Mouse (Mus musculus) forebrain, embryonic 11.5 days (tissue): ENCODE results near the gene Tgfbr1. TPM values are rescaled to one million over a fixed set of nuclear protein-coding genes. Genes with fewer than 3 reads are reported as not detected.

ENCODE experiments used
- ATAC-seq: fragments of 200-750 bp; cut with Nextera tagmentation; replicated peaks from 2 replicates; pipeline ENCODE4 v1.8.0; 2017; ENCODE audit warnings: moderate TSS enrichment; ENCODE audit not compliant: low FRiP score
- DNase-seq: peaks from one replicate; pipeline ENCODE4 v3.0.0-alpha.2; 2017; ENCODE audit warnings: low spot score
- H3K27ac ChIP-seq: fragments of 300-500 bp; sonication (generic); 2 replicates; pipeline ENCODE4 v1.5.1; 2014; ENCODE audit warnings: low read depth, low read length
- H3K27me3 ChIP-seq: fragments of 300-500 bp; sonication (generic); 2 replicates; pipeline ENCODE4 v1.6.1; 2014; ENCODE audit warnings: mild to moderate bottlenecking, low read length, mixed read lengths; ENCODE audit not compliant: control insufficient read depth, insufficient read depth
- H3K36me3 ChIP-seq: fragments of 300-500 bp; sonication (generic); 2 replicates; pipeline ENCODE4 v1.6.1; 2014; ENCODE audit warnings: mild to moderate bottlenecking, low read length, moderate library complexity, mixed read lengths; ENCODE audit not compliant: control insufficient read depth, insufficient read depth
- H3K4me1 ChIP-seq: fragments of 300-500 bp; sonication (generic); replicated peaks from 2 replicates; pipeline ENCODE4 v1.6.1; 2014; ENCODE audit warnings: low read length, mixed read lengths; ENCODE audit not compliant: control insufficient read depth, insufficient read depth
- H3K4me2 ChIP-seq: fragments of 300-500 bp; sonication (generic); 2 replicates; pipeline ENCODE4 v1.6.1; 2014; ENCODE audit warnings: low read depth, mild to moderate bottlenecking, low read length, moderate library complexity, mixed read lengths; ENCODE audit not compliant: severe bottlenecking
- H3K4me3 ChIP-seq: fragments of 300-500 bp; sonication (generic); 2 replicates; pipeline ENCODE4 v1.5.1; 2014; ENCODE audit warnings: low read depth, low read length
- H3K9ac ChIP-seq: fragments of 300-500 bp; sonication (generic); 2 replicates; pipeline ENCODE4 v1.6.1; 2014; ENCODE audit warnings: low read length
- H3K9me3 ChIP-seq: fragments of 300-500 bp; sonication (generic); 2 replicates; pipeline ENCODE4 v1.6.1; 2016; ENCODE audit warnings: low read length, mixed read lengths; ENCODE audit not compliant: control insufficient read depth
- WGBS: fragments of 180-500 bp; shearing (Covaris S2); extraction: QIAGEN DNeasy Blood & Tissue Kit; methylation state at CpG from one replicate; pipeline ENCODE4 v1.1.7; 2014; 5-methylcytosine and 5-hydroxymethylcytosine counted together
- polyA plus RNA-seq: library from polyadenylated mRNA; unstranded; fragments of >200 nt; fragmentation: Nextera tagmentation; extraction: Ambion mirVana; gene quantifications from 2 replicates; pipeline ENCODE4 v1.2.1, GENCODE M21; 2014

The Tgfbr1 gene
- polyA plus RNA-seq, 1 experiment from 2014 or later, result 103 TPM

- no peak overlapping the region for H3K4me3 ChIP-seq
- DNase-seq (no peak), ATAC-seq (no peak)
- no peak overlapping the region for H3K9ac ChIP-seq
- H3K9me3 ChIP-seq, result no peaks in the 10 kb centered on the region
- H3K4me2 ChIP-seq, result no peak overlapping the region
- no peak overlapping the region for H3K27ac ChIP-seq
- no peaks in the 10 kb centered on the region for H3K4me1 ChIP-seq
- no peaks in the 10 kb centered on the region for H3K36me3 ChIP-seq
- no peaks in the 10 kb centered on the region; the same call in 1 of the 2 replicates for H3K27me3 ChIP-seq
- 69% methylated on average over 12 of the region's 12 CpGs for WGBS
These were observed 82.1 kb downstream of the Tgfbr1 start for GRCm38 (mm10) chr4:47435131-47435530.

GRCm38 (mm10) chr4:47435566-47436360 lies 82.7 kb downstream of the Tgfbr1 start:
- ATAC-seq (no peak), DNase-seq (no peak)
- Histone ChIP-seq H3K4me2 (no peak overlapping the region), H3K4me3 (no peak overlapping the region), H3K9me3 (no peaks in the 10 kb centered on the region), H3K36me3 (no peaks in the 10 kb centered on the region), H3K27ac (no peak overlapping the region), H3K27me3 (no peaks in the 10 kb centered on the region; the same call in 1 of the 2 replicates), H3K4me1 (no peaks in the 10 kb centered on the region), H3K9ac (no peak overlapping the region)
- 86% methylated on average over 28 of the region's 28 CpGs for WGBS

- Histone ChIP-seq H3K9me3 (no peaks in the 10 kb centered on the region), H3K4me2 (peak overlapping the region; percentile 65), H3K9ac (peak overlapping the region; percentile 61), H3K27me3 (no peaks in the 10 kb centered on the region; the same call in 1 of the 2 replicates), H3K36me3 (no peaks in the 10 kb centered on the region), H3K27ac (no peak overlapping the region), H3K4me3 (peak overlapping the region; percentile 35), H3K4me1 (no peaks in the 10 kb centered on the region)
- 1% methylated on average over 33 of the region's 33 CpGs for WGBS
- peak; percentile 95 for DNase-seq
- ATAC-seq, result peak; percentile 86
These were observed 84.6 kb downstream of the Tgfbr1 start for GRCm38 (mm10) chr4:47437365-47438340.

- Histone ChIP-seq H3K4me3 (no peak overlapping the region), H3K27me3 (no peaks in the 10 kb centered on the region; the same call in 1 of the 2 replicates), H3K4me1 (no peaks in the 10 kb centered on the region), H3K27ac (no peak overlapping the region), H3K4me2 (no peak overlapping the region), H3K9ac (no peak overlapping the region), H3K9me3 (no peaks in the 10 kb centered on the region), H3K36me3 (no peaks in the 10 kb centered on the region)
- ATAC-seq (no peak), DNase-seq (no peak)
- WGBS, result 77% methylated on average over 6 of the region's 6 CpGs
These were observed 85.9 kb downstream of the Tgfbr1 start for GRCm38 (mm10) chr4:47438956-47439355.

DNA sequence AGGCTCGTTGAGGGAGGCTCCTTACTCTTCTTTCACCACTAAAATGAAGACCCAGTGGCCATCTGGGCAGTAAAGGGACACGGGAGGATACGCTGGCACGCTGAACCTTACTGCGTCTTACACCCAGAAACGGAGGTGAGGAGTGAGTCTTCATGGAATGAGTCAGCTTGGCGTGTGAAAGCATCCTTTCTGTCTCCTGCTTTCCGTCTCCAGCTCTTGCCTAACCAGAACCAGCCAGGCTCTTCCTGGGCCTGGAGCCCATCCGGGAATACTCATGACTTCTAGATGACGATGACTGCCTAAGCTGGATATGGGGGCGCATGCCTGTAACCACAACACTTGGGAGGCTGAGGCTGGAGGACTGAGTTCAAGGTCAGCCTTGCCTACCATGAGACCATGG lies 87.9 kb downstream of the Tgfbr1 start:
- no peaks in the 10 kb centered on the region for H3K36me3 ChIP-seq
- ATAC-seq, result no peak
- no peak for DNase-seq
- H3K9ac ChIP-seq, result no peak overlapping the region
- 92% methylated on average over 11 of the region's 11 CpGs for WGBS
- no peaks in the 10 kb centered on the region; the same call in 1 of the 2 replicates for H3K27me3 ChIP-seq
- no peak overlapping the region for H3K4me3 ChIP-seq
- H3K9me3 ChIP-seq, result no peaks in the 10 kb centered on the region
- H3K27ac ChIP-seq, result no peak overlapping the region
- H3K4me2 ChIP-seq, result no peak overlapping the region
- H3K4me1 ChIP-seq, result no peaks in the 10 kb centered on the region

- 92% methylated on average over 3 of the region's 3 CpGs for WGBS
These were observed 95.5 kb downstream of the Tgfbr1 start for GRCm38 (mm10) chr4:47448526-47448925.

GRCm38 (mm10) chr4:47449116-47449515 lies 96.1 kb downstream of the Tgfbr1 start:
- H3K4me1 ChIP-seq, result 0 out of 2 replicates have a peak, but pooled peaks cover 2% of the 10 kb centered on the region
- no peak for ATAC-seq
- no peaks in the 10 kb centered on the region for H3K9me3 ChIP-seq
- no peak for DNase-seq
- H3K4me3 ChIP-seq, result no peak overlapping the region
- 61% methylated on average over 5 of the region's 5 CpGs for WGBS
- H3K4me2 ChIP-seq, result no peak overlapping the region
- H3K36me3 ChIP-seq, result no peaks in the 10 kb centered on the region
- no peak overlapping the region for H3K9ac ChIP-seq
- H3K27me3 ChIP-seq, result no peaks in the 10 kb centered on the region
- no peak overlapping the region for H3K27ac ChIP-seq

More at GRCm38 (mm10) chr4:47448526-47448925, 95.5 kb downstream of the Tgfbr1 start:
- Histone ChIP-seq H3K36me3 (no peaks in the 10 kb centered on the region), H3K4me2 (no peak overlapping the region), H3K4me3 (no peak overlapping the region), H3K27me3 (no peaks in the 10 kb centered on the region), H3K27ac (no peak overlapping the region), H3K9ac (no peak overlapping the region), H3K4me1 (0 out of 2 replicates have a peak, but pooled peaks cover 2% of the 10 kb centered on the region), H3K9me3 (no peaks in the 10 kb centered on the region)
- DNase-seq (no peak), ATAC-seq (no peak)
